Mouse (Mus musculus) MEL (cell line): ENCODE results near the gene Khdrbs1. TPM values are rescaled to one million over a fixed set of nuclear protein-coding genes. Genes with fewer than 3 reads are reported as not detected.

Experiments
- DNase-seq: peaks from one replicate; pipeline ENCODE4 v3.0.0; 2011; ENCODE audit warnings: low read depth, low spot score
- H3K27ac ChIP-seq: 2 replicates; pipeline ENCODE4 v1.5.1; 2012; ENCODE audit warnings: low read depth, mild to moderate bottlenecking, control low read depth, low read length, moderate library complexity; ENCODE audit not compliant: control insufficient read depth
- H3K27me3 ChIP-seq, 2 experiments: fragments of 150-350 bp in 1 of 2; sonication (generic) in 1 of 2; 2 replicates each; pipeline ENCODE4 v1.6.1; 2012; ENCODE audit warnings: low read length in 2 of 2, mild to moderate bottlenecking in 2 of 2, improper control_type of control experiment in 1 of 2, moderate library complexity in 1 of 2; ENCODE audit not compliant: insufficient read depth in 2 of 2, control insufficient read depth in 1 of 2
- H3K36me3 ChIP-seq, 2 experiments: 2 replicates each; pipeline ENCODE4 v1.6.1; 2012 to 2014; ENCODE audit warnings: low read length in 2 of 2, improper control_type of control experiment in 1 of 2, inconsistent platforms in 1 of 2, mild to moderate bottlenecking in 1 of 2; ENCODE audit not compliant: insufficient read depth in 2 of 2, control insufficient read depth in 1 of 2
- H3K4me1 ChIP-seq, 2 experiments: fragments of 150-350 bp in 1 of 2; sonication (generic) in 1 of 2; 2 replicates each; pipeline ENCODE4 v1.6.1; 2012; ENCODE audit warnings: low read length in 2 of 2, improper control_type of control experiment in 1 of 2, mild to moderate bottlenecking in 1 of 2; ENCODE audit not compliant: insufficient read depth in 2 of 2, control insufficient read depth in 1 of 2
- H3K4me3 ChIP-seq, 2 experiments: fragments of 150-350 bp in 1 of 2; sonication (generic) in 1 of 2; 2 replicates each; pipeline ENCODE4 v1.5.1; 2012; ENCODE audit warnings: low read depth in 2 of 2, low read length in 2 of 2, mild to moderate bottlenecking in 2 of 2, moderate library complexity in 2 of 2, control low read depth in 1 of 2, improper control_type of control experiment in 1 of 2; ENCODE audit not compliant: control insufficient read depth in 1 of 2, insufficient read depth in 1 of 2
- H3K79me2 ChIP-seq: 2 replicates; pipeline ENCODE4 v1.6.1; 2012; ENCODE audit warnings: mild to moderate bottlenecking, low read length, moderate library complexity; ENCODE audit not compliant: control insufficient read depth, poor library complexity, insufficient read depth
- H3K9ac ChIP-seq: 2 replicates; pipeline ENCODE4 v1.6.1; 2012; ENCODE audit warnings: low read depth, mild to moderate bottlenecking, control low read depth, low read length, moderate library complexity; ENCODE audit not compliant: control insufficient read depth, poor library complexity, severe bottlenecking
- H3K9me3 ChIP-seq: fragments of 150-350 bp; sonication (generic); replicated peaks from 2 replicates; pipeline ENCODE4 v1.6.1; 2012; ENCODE audit warnings: mild to moderate bottlenecking, low read length, improper control_type of control experiment, moderate library complexity; ENCODE audit not compliant: insufficient read depth
- CHD1 ChIP-seq: IDR thresholded peaks from 2 replicates; pipeline ENCODE4 v1.6.1; 2012; ENCODE audit warnings: low read depth, mild to moderate bottlenecking, inconsistent platforms, low read length, improper control_type of control experiment
- CHD2 ChIP-seq: IDR thresholded peaks from 2 replicates; pipeline ENCODE4 v1.6.1; 2011; ENCODE audit warnings: low read length, improper control_type of control experiment
- CTCF ChIP-seq, 3 experiments: IDR thresholded peaks in 2 of 3; conservative IDR thresholded peaks in 1 of 3; 2 replicates each; pipeline ENCODE4 v1.5.1; 2011 to 2012; ENCODE audit warnings: low read length in 3 of 3, low read depth in 2 of 3, mild to moderate bottlenecking in 2 of 3, improper control_type of control experiment in 1 of 3, inconsistent platforms in 1 of 3, mixed read lengths in 1 of 3, moderate library complexity in 1 of 3; ENCODE audit not compliant: control insufficient read depth in 1 of 3, insufficient read depth in 1 of 3, poor library complexity in 1 of 3, severe bottlenecking in 1 of 3
- E2F4 ChIP-seq: IDR thresholded peaks from 2 replicates; pipeline ENCODE4 v1.6.1; 2011; ENCODE audit warnings: low read depth, low read length, improper control_type of control experiment, borderline replicate concordance
- ELF1 ChIP-seq: IDR thresholded peaks from 2 replicates; pipeline ENCODE4 v1.6.1; 2014; ENCODE audit warnings: low read depth, mild to moderate bottlenecking, inconsistent platforms, low read length, improper control_type of control experiment, moderate library complexity
- EP300 ChIP-seq, 2 experiments: IDR thresholded peaks; 2 replicates each; pipeline ENCODE4 v1.6.1; 2011; ENCODE audit warnings: improper control_type of control experiment in 2 of 2, low read length in 2 of 2, low read depth in 1 of 2, mild to moderate bottlenecking in 1 of 2
- ETS1 ChIP-seq: IDR thresholded peaks from 2 replicates; pipeline ENCODE4 v1.6.1; 2012; ENCODE audit warnings: low read depth, mild to moderate bottlenecking, inconsistent platforms, low read length, improper control_type of control experiment, moderate library complexity
- GABPA ChIP-seq: IDR thresholded peaks from 2 replicates; pipeline ENCODE4 v1.6.1; 2012; ENCODE audit warnings: low read depth, mild to moderate bottlenecking, inconsistent platforms, low read length, improper control_type of control experiment, moderate library complexity
- GATA1 ChIP-seq: IDR thresholded peaks from 2 replicates; pipeline ENCODE4 v1.6.1; 2011; ENCODE audit warnings: low read depth, low read length, improper control_type of control experiment
- HCFC1 ChIP-seq: IDR thresholded peaks from 2 replicates; pipeline ENCODE4 v1.6.1; 2012; ENCODE audit warnings: low read depth, mild to moderate bottlenecking, inconsistent platforms, low read length, improper control_type of control experiment, moderate library complexity
- JUND ChIP-seq: IDR thresholded peaks from 2 replicates; pipeline ENCODE4 v1.6.1; 2011; ENCODE audit warnings: low read depth, mild to moderate bottlenecking, improper control_type of control experiment, low read length
- KAT2A ChIP-seq: conservative IDR thresholded peaks from 2 replicates; pipeline ENCODE4 v1.6.1; 2012; ENCODE audit warnings: low read depth, low read length, improper control_type of control experiment, inconsistent platforms
- MAFK ChIP-seq: IDR thresholded peaks from 2 replicates; pipeline ENCODE4 v1.6.1; 2011; ENCODE audit warnings: low read depth, mild to moderate bottlenecking, low read length, improper control_type of control experiment, borderline replicate concordance
- MAX ChIP-seq: IDR thresholded peaks from 2 replicates; pipeline ENCODE4 v1.6.1; 2011; ENCODE audit warnings: low read length, improper control_type of control experiment
- MAZ ChIP-seq: IDR thresholded peaks from 2 replicates; pipeline ENCODE4 v1.6.1; 2012; ENCODE audit warnings: low read depth, mild to moderate bottlenecking, inconsistent platforms, low read length, improper control_type of control experiment
- MEF2A ChIP-seq: IDR thresholded peaks from 2 replicates; pipeline ENCODE4 v1.6.1; 2014; ENCODE audit warnings: low read depth, mild to moderate bottlenecking, inconsistent platforms, low read length, improper control_type of control experiment; ENCODE audit not compliant: poor library complexity, insufficient replicate concordance, severe bottlenecking; ENCODE audit errors: extremely low read depth
- NELFE ChIP-seq: IDR thresholded peaks from 2 replicates; pipeline ENCODE4 v1.6.1; 2011; ENCODE audit warnings: low read depth, low read length, improper control_type of control experiment
- NRF1 ChIP-seq: IDR thresholded peaks from 2 replicates; pipeline ENCODE4 v1.6.1; 2014; ENCODE audit warnings: low read depth, mild to moderate bottlenecking, inconsistent platforms, low read length, improper control_type of control experiment, moderate library complexity; ENCODE audit not compliant: poor library complexity, insufficient read depth, severe bottlenecking
- POLR2AphosphoS2 ChIP-seq: IDR thresholded peaks from 2 replicates; pipeline ENCODE4 v1.6.1; 2011; ENCODE audit warnings: low read length, improper control_type of control experiment
- POLR2AphosphoS5 ChIP-seq: IDR thresholded peaks from 2 replicates; pipeline ENCODE4 v1.6.1; 2012; ENCODE audit warnings: low read depth, borderline replicate concordance, mild to moderate bottlenecking, inconsistent platforms, low read length, moderate library complexity, mixed read lengths
- RAD21 ChIP-seq: IDR thresholded peaks from 2 replicates; pipeline ENCODE4 v1.6.1; 2011; ENCODE audit warnings: mild to moderate bottlenecking, low read depth, low read length, improper control_type of control experiment
- RCOR1 ChIP-seq: IDR thresholded peaks from 2 replicates; pipeline ENCODE4 v1.6.1; 2012; ENCODE audit warnings: low read depth, mild to moderate bottlenecking, inconsistent platforms, low read length, improper control_type of control experiment
- SMC3 ChIP-seq: IDR thresholded peaks from 2 replicates; pipeline ENCODE4 v1.6.1; 2011; ENCODE audit warnings: low read depth, low read length, improper control_type of control experiment
- TAL1 ChIP-seq: IDR thresholded peaks from 2 replicates; pipeline ENCODE4 v1.6.1; 2012; ENCODE audit warnings: mild to moderate bottlenecking, inconsistent platforms, low read length, moderate library complexity, mixed read lengths
- TBP ChIP-seq: IDR thresholded peaks from 2 replicates; pipeline ENCODE4 v1.8.0; 2011; ENCODE audit warnings: low read depth, low read length, improper control_type of control experiment
- TCF12 ChIP-seq: IDR thresholded peaks from 2 replicates; pipeline ENCODE4 v1.6.1; 2014; ENCODE audit warnings: low read depth, mild to moderate bottlenecking, inconsistent platforms, low read length, improper control_type of control experiment, moderate library complexity
- USF1 ChIP-seq: IDR thresholded peaks from 2 replicates; pipeline ENCODE4 v1.6.1; 2014; ENCODE audit warnings: low read depth, mild to moderate bottlenecking, inconsistent platforms, low read length, improper control_type of control experiment, moderate library complexity
- USF2 ChIP-seq, 2 experiments: IDR thresholded peaks; 2 replicates each; pipeline ENCODE4 v1.6.1; 2011 to 2012; ENCODE audit warnings: improper control_type of control experiment in 2 of 2, low read length in 2 of 2, borderline replicate concordance in 1 of 2, inconsistent platforms in 1 of 2, low read depth in 1 of 2, mild to moderate bottlenecking in 1 of 2; ENCODE audit not compliant: insufficient read depth in 1 of 2
- ZC3H11A ChIP-seq: IDR thresholded peaks from 2 replicates; pipeline ENCODE4 v1.6.1; 2012; ENCODE audit warnings: low read depth, mild to moderate bottlenecking, inconsistent platforms, low read length, improper control_type of control experiment
- ZKSCAN1 ChIP-seq: IDR thresholded peaks from 2 replicates; pipeline ENCODE4 v1.6.1; 2012; ENCODE audit warnings: low read depth, mild to moderate bottlenecking, inconsistent platforms, low read length, improper control_type of control experiment, moderate library complexity
- ZMIZ1 ChIP-seq: IDR thresholded peaks from 2 replicates; pipeline ENCODE4 v1.6.1; 2012; ENCODE audit warnings: low read depth, mild to moderate bottlenecking, inconsistent platforms, low read length, improper control_type of control experiment, moderate library complexity
- ZNF384 ChIP-seq: IDR thresholded peaks from 2 replicates; pipeline ENCODE4 v1.6.1; 2012; ENCODE audit warnings: low read depth, mild to moderate bottlenecking, inconsistent platforms, low read length, improper control_type of control experiment
- polyA plus RNA-seq, 2 experiments: library from polyadenylated mRNA; stranded (reverse) in 1 of 2; unstranded in 1 of 2; fragments of >175 nt in 1 of 2; fragments of >200 nt in 1 of 2; gene quantifications; 2 replicates each; pipeline versions ENCODE4 v1.2.1 to v1.2.4; 2012; ENCODE audit warnings: low replicate concordance in 2 of 2, low read depth in 1 of 2; ENCODE audit not compliant: insufficient read length in 2 of 2, insufficient read depth in 1 of 2, missing spikeins in 1 of 2
- total RNA-seq: library from RNA; depleted of rRNA; stranded (reverse); fragments of 300-350 nt; gene quantifications from 2 replicates; pipeline ENCODE4 v1.2.3, GENCODE M21; 2012

The Khdrbs1 gene
- total and polyA plus RNA-seq, 3 experiments = 56.5 to 141 (median 77.6) TPM

- TF ChIP-seq MEF2A = no peak
- TF ChIP-seq EP300 (IDR thresholded peaks at IDR 0.05; ENCODE audit: low read depth in 1 of 2, low read length in 2 of 2) = no peak
- TF ChIP-seq TCF12 = no peak
- TF ChIP-seq CHD1 = no peak
Measured at GRCm38 (mm10) chr4:129672083-129672877, 69.8 kb downstream of the Khdrbs1 start, which contains the start of gene Kpna6 (continued).

GRCm38 (mm10) chr4:129671491-129672082, 70.5 kb downstream of the Khdrbs1 start:
- H3K9me3 ChIP-seq = no peaks in the 10 kb centered on the region
- H3K79me2 ChIP-seq = peaks cover 25% of the 10 kb centered on the region
- H3K4me1 ChIP-seq = peaks cover 8 to 11% of the 10 kb centered on the region in 2 experiments
- peak overlapping the region; percentile 77 to 98 for H3K4me3 ChIP-seq
- H3K9ac ChIP-seq = peak overlapping the region; percentile 95
- peaks cover 0 to 9% of the 10 kb centered on the region in 2 experiments; a peak in 2 of 4 replicates for H3K36me3 ChIP-seq
- no peaks in the 10 kb centered on the region for H3K27me3 ChIP-seq
- H3K27ac ChIP-seq = peak overlapping the region; percentile 67
- peak; percentile 84 for DNase-seq
- TF ChIP-seq ETS1 (no peak), ZKSCAN1 (no peak), NRF1 (no peak), ZNF384 (no peak), RCOR1 (no peak), SMC3 (peak; percentile 63), CTCF (IDR thresholded peaks at IDR 0.05 in 2 of 3, conservative IDR thresholded peaks at IDR 0.05 in 1 of 3; ENCODE audit: control insufficient read depth in 1 of 3, insufficient read depth in 1 of 3, low read depth in 2 of 3, low read length in 3 of 3, poor library complexity in 1 of 3, severe bottlenecking in 1 of 3) (peak; percentile 64 to 90 (median 82)), ELF1 (no peak), MAX (no peak; the same call in 1 of the 2 replicates), POLR2AphosphoS5 (no peak), E2F4 (no peak), GATA1 (no peak), NELFE (0 out of 2 replicates have a peak, but pooled peaks have one; percentile 7), POLR2AphosphoS2 (no peak), TBP (peak; percentile 55; the same call in 1 of the 2 replicates), JUND (no peak), CHD2 (no peak), RAD21 (peak; percentile 40), USF1 (peak; percentile 63), ZMIZ1 (no peak), ZC3H11A (peak; percentile 14; the same call in 1 of the 2 replicates), TAL1 (no peak), USF2 (IDR thresholded peaks at IDR 0.05; ENCODE audit: borderline replicate concordance in 1 of 2, insufficient read depth in 1 of 2, low read depth in 1 of 2, low read length in 2 of 2) (no peak), GABPA (no peak), MAFK (no peak), KAT2A (no peak), EP300 (IDR thresholded peaks at IDR 0.05; ENCODE audit: low read depth in 1 of 2, low read length in 2 of 2) (no peak), MAZ (no peak), MEF2A (no peak), HCFC1 (0 out of 2 replicates have a peak, but pooled peaks have one; percentile 19)
